ENCODE assay signal across 10 mouse cellular contexts in the genomic region with DNA sequence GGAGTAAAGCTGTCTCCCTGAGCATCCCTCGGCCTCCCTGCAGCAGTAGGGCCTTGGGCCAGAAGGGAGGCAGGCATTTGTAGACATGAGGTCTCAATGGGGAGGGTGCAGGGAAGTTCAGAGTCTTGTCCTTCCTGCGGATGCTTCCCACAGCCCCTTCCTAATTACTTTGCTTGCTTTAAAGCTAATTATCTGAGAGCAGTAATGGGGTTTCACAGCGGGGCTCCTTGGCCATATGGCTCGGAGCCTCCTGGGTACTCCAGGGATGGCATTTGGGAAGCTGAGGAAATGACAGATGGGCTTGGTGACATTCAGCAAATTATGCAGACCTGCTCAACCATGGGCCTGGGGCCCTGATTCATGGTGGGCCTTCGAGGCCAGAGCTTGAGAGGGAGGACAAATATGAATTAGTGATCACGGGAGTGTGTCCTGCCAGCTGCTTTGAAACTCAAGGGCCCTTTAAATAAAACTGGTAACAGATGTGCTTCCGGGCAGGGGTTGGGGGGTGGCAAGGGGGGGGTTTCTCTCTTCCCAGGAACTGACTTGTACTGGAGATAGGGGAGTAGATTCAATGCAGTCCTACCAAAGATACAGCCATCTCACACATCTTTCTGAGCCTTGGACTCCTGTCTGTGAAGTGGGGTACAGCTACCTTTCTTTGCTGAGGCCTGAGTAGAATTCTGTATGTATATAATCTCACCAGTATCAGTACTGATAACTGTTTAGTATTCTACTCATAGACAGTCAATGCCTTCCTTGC. TPM values are rescaled to one million over a fixed set of nuclear protein-coding genes. Genes with fewer than 3 reads are reported as not detected.
DNase-seq lines count a peak whose midpoint lies in the region; ATAC-seq and TF ChIP-seq lines count a peak whose summit lies in the region.
"Had no signal": no experiment of that assay in that cellular context is flagged by ENCODE, and none has a peak within 500 bp of the region (broad histone marks: within the 10 kb centered on the region; RNA-seq: fewer than 3 reads in every experiment).

No protein-coding gene starts in this region.

- 26% methylated on average over 7 of the region's 7 CpGs for WGBS in hindbrain, embryonic 10.5 days
- WGBS in midbrain, embryonic 15.5 days: 13% methylated on average over 7 of the region's 7 CpGs
- WGBS in kidney, adult 2 months: 49% methylated on average over 7 of the region's 7 CpGs

- peaks cover 42% of the 10 kb centered on the region for H3K4me1 ChIP-seq in hindbrain, embryonic 10.5 days (replicated peaks)
- peaks cover 5% of the 10 kb centered on the region; the same call in 1 of the 2 replicates for H3K4me1 ChIP-seq in midbrain, embryonic 15.5 days
- H3K4me1 ChIP-seq in kidney, adult 2 months (ENCODE audit: control insufficient read depth, insufficient read depth, low read length): no peaks in the 10 kb centered on the region

- H3K9me3 ChIP-seq in hindbrain, embryonic 10.5 days: no peaks in the 10 kb centered on the region
- H3K9me3 ChIP-seq in midbrain, embryonic 15.5 days: no peaks in the 10 kb centered on the region

- no peak for TF ChIP-seq POLR2A in kidney, adult 2 months (IDR thresholded peaks at IDR 0.05; ENCODE audit: low read depth, low read length)

- ATAC-seq in midbrain, embryonic 15.5 days (replicated peaks): peak; percentile 72

- no peaks in the 10 kb centered on the region for H3K27me3 ChIP-seq in hindbrain, embryonic 10.5 days (ENCODE audit: insufficient read depth, poor library complexity, severe bottlenecking)
- no peaks in the 10 kb centered on the region for H3K27me3 ChIP-seq in midbrain, embryonic 15.5 days (replicated peaks)
- H3K27me3 ChIP-seq in kidney, adult 2 months (replicated peaks; ENCODE audit: control insufficient read depth, insufficient read depth, low read length): no peaks in the 10 kb centered on the region

- no peak for TF ChIP-seq CTCF in kidney, adult 2 months (conservative IDR thresholded peaks at IDR 0.05; ENCODE audit: insufficient read depth, insufficient read length, low read depth, low read length)

- H3K27ac ChIP-seq in hindbrain, embryonic 10.5 days: peak overlapping the region; percentile 71
- no peak overlapping the region for H3K27ac ChIP-seq in midbrain, embryonic 15.5 days
- H3K27ac ChIP-seq in kidney, adult 2 months (ENCODE audit: insufficient read depth, low read depth, low read length): no peak overlapping the region

- peak; percentile 83 for DNase-seq in cerebellum, adult 11 months
- peak; percentile 73 for DNase-seq in embryo, embryonic 11 days
- peak; percentile 60 for DNase-seq in hindbrain, embryonic 10.5 days (ENCODE audit: low spot score)
- no peak for DNase-seq in thymus, postnatal 36 days
- DNase-seq in thymus, postnatal 14 days: no peak
- DNase-seq in layer of hippocampus, adult 9-11 months: no peak
- DNase-seq in kidney, adult 2 months: no peak
- DNase-seq: thymus, postnatal 25 days had no signal

- H3K4me3 ChIP-seq in hindbrain, embryonic 10.5 days: no peak overlapping the region
- no peak overlapping the region for H3K4me3 ChIP-seq in midbrain, embryonic 15.5 days
- H3K4me3 ChIP-seq in kidney, adult 2 months (ENCODE audit: insufficient read depth, low read depth, low read length): no peak overlapping the region

- H3K36me3 ChIP-seq in hindbrain, embryonic 10.5 days: no peaks in the 10 kb centered on the region
- no peaks in the 10 kb centered on the region for H3K36me3 ChIP-seq in midbrain, embryonic 15.5 days (replicated peaks)
- no peaks in the 10 kb centered on the region for H3K36me3 ChIP-seq in kidney, adult 2 months (ENCODE audit: control insufficient read depth, insufficient read depth, low read length)

- no peak overlapping the region for H3K9ac ChIP-seq in midbrain, embryonic 15.5 days

- H3K4me2 ChIP-seq in midbrain, embryonic 15.5 days: no peak overlapping the region

RNA-seq across cellular contexts. Expression of a gene that starts 34.8 kb away (rescaled TPM):
- 3.2 and 4.4 TPM in 2 replicates for polyA plus RNA-seq in hindbrain, embryonic 10.5 days (2016; fragmentation: Nextera tagmentation; extraction: Ambion mirVana)
- 1.4 and 2.1 TPM in 2 replicates for polyA plus RNA-seq in midbrain, embryonic 15.5 days (2015; fragmentation: Nextera tagmentation; extraction: Ambion mirVana)
- 0.43 and 1.4 TPM in 2 replicates for polyA plus RNA-seq in kidney, adult 2 months (2012; rRNA removed)

RNA-seq across cellular contexts. Expression of a gene that starts 57.0 kb away (rescaled TPM):
- 13.7 and 17.3 TPM in 2 replicates for polyA plus RNA-seq in hindbrain, embryonic 10.5 days (2016; fragmentation: Nextera tagmentation; extraction: Ambion mirVana)
- polyA plus RNA-seq in midbrain, embryonic 15.5 days (2015; fragmentation: Nextera tagmentation; extraction: Ambion mirVana): 15.1 and 16.2 TPM in 2 replicates
- polyA plus RNA-seq in kidney, adult 2 months (2012; rRNA removed): 0.42 and 2.1 TPM in 2 replicates
- polyA plus RNA-seq: gonadal fat pad, adult 2 months had no signal

Comparison
In these comparisons a context has a peak if more than half of its experiments do, and no peak if none do; other contexts are left out.
1. DNase-seq: peak in cerebellum, adult 11 months (single experiment), embryo, embryonic 11 days (single experiment) and hindbrain, embryonic 10.5 days (single experiment); none in thymus, postnatal 36 days (0 of 2), thymus, postnatal 14 days (single experiment), layer of hippocampus, adult 9-11 months (single experiment) and kidney, adult 2 months (single experiment).